Mouse (Mus musculus) kidney, adult 11 months (tissue): ENCODE measurements around the gene Ap3d1.

Source experiments
- DNase-seq: peaks from one replicate; pipeline ENCODE4 v3.0.0; 2022

Ap3d1 gene

DNA sequence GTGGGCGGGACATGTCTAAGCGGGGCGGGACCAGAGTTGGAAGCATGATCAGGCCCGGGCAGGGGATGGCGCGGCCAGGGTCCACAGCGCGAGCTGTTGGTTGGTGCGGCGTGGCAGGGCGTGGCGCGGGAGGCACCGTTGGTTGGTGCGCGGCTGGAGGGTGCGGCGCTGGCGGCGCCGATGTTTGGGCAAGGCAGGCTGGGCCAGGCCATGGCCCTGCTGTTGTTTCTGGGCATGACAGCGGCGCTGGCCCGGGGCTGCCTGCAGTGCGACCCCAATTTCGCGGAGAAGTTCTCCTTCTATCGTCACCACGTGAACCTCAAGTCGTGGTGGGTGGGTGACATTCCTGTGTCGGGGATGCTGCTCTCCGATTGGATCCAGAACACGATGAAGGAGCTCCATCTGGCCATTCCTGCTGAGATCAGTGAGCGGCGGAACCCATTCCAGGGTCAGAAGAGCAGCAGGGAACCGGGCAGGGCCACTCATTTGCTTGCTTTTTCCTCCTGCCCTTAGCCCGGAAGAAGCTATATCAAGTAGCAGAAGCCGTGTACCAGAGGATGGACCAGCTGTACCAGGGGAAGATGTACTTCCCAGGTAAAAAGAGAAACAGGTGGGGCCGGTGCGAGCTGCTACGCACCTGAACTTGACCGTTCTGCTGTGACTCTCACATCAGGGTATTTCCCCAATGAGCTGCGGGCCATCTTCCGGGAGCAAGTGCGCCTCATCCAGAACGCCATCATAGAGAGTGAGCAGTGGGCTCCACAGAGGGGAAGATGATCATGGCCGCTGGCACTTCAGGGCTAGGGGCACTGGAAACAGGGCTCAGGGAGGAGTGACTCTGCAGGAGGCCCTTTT, 39.3 kb downstream of the Ap3d1 start:
- peak; percentile 98 for DNase-seq

DNA sequence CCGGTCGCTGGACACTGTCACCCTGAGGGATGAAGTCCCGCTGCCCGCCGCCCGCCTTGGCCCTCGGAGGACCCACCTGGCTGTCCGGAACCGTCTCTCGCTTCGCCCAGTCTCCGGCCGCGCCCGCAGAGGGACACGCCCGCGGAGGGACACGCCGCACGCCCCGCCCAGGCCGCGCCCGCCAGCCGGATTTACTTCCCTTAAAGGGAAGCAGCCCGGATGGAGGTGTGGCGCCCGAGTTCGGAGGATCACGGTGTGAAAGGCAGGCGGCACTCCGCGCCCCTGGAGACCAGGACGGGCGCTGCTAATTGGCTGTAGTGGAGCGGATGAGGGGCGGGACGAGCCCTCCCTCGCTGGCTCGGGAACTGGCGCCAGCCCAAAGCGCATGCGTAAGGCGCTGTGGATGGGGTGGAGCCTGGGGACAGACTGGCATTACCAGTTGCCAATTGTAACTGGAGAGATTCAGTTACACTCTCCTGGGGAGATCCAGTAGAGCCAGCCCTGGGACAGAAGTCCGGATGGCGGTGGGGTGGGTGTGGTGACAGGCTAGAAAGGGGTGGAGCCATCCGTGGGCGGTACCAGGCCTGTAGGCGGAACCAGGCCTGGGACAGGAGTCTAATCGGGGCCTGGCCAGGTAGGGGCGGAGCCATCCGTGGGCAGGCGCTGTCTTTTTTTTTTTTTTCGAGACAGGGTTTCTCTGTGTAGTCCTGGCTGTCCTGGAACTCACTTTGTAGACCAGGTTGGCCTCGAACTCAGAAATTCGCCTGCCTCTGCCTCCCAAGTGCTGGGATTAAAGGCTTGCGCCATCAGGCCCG, 40.1 kb downstream of the Ap3d1 start, which contains the start of the genes Mob3a and Izumo4:
TSS of gene Mob3a (minus strand) at position 257 of the 815 bp plus-strand sequence.
TSS of gene Izumo4 (plus strand) at position 464 of the 815 bp plus-strand sequence.
- peak; percentile 100 for DNase-seq

DNA sequence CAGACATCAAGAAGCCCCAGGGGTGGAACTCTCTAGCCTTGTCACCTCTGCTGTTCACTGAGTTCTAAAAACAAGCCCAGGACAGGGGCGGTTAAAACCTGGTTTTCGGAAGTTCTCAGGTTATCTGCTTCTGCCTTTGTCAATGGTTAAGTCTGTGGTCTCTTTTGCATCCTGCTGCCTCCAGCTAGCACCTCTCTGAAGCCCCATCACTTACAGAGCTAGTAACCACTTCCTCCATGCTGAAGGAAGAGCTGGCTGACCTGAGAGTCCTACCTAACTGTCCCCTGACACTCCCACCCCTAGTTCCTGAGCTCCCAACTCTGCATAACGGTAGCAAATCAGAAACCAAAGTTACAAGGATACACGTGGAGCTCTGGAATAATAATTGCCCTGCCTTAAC, 41.3 kb downstream of the Ap3d1 start:
- DNase-seq, result no peak

DNA sequence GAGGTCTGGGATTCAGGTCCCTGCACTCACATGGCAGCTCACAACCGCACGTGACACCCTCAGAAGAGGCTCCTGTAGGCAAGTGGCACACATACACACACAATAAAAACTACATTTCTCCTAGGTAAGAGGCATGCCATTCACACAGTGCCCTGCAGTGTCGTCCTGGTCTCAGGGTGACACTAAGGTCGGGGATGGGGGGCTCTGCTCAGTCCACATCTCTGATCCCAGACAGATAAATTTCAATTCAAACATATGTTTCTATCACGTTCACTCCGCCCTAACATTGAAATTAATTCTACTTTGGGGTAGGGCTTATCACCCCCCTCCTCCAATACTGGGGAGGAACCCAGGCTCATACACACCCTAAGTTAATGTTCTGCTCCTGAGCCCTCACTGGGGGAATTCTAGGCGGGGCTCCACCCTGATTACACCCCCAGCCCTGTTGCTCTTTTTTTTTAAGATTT, 42.0 kb downstream of the Ap3d1 start:
- DNase-seq, result no peak

GRCm38 (mm10) chr10:80698605-80699004, 43.5 kb downstream of the Ap3d1 start:
- no peak for DNase-seq

DNA sequence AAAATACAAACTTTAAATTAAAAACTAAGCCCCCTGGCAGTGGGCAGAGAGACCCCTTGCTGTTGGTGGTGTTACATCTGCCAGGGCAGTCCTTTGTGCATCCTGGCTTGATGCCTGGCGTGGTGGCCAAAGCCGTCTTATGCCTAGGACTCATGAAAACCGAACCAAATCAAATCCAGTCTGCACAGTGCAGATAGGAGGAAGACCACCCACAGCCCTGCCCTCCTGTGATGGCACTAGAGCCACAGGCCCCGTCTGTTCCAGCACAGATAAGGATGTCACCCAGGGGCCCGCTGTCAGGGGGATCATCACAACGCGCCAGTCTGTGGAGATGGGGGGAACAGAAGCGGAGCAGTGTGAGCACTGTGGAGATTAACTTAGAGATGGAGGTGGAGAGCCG, 44.3 kb downstream of the Ap3d1 start:
- DNase-seq, result no peak

DNA sequence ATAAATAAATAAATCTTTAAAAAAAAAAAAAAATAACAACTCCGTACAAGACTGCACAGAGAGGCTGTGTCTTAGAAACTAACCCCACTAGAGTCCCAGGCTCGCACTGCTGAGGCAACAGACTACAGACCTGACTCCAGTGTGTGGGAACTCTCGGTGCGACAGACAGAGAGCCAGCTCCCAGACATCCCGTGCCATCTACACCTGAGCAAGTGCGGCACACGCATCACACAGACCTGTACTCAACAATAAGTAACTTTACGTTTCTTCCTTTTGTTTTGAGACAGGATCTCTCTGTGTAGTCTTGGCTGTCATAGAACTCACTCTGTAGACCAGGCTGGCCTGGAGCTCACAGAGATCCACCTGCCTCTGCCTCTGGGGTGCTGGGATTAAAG, 44.7 kb downstream of the Ap3d1 start:
- DNase-seq, result no peak

- no peak for DNase-seq
Measured at GRCm38 (mm10) chr10:80696502-80697392, 45.3 kb downstream of the Ap3d1 start.

- DNase-seq, result no peak
Measured at GRCm38 (mm10) chr10:80695801-80696501, 46.1 kb downstream of the Ap3d1 start.

DNA sequence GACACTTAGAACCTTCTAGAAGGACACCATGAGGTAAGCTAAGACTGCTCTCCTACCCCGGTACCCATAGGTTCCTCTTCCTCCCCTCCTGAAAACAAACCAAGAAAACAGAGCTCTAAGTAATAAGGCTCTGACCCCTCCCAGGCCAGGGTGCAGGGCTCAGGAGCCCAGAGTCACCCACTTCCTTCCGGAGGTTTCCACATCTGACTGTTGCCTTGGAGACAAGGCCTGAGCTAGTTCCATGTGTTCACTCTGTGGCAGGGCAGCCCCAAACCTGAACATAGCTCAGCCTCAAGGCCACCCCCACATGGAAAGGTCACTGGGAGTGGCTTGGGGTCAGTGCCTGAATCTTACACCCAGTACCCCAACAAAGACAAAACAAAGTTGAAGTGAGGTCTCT, 46.9 kb downstream of the Ap3d1 start:
- DNase-seq, result peak; percentile 52

DNA sequence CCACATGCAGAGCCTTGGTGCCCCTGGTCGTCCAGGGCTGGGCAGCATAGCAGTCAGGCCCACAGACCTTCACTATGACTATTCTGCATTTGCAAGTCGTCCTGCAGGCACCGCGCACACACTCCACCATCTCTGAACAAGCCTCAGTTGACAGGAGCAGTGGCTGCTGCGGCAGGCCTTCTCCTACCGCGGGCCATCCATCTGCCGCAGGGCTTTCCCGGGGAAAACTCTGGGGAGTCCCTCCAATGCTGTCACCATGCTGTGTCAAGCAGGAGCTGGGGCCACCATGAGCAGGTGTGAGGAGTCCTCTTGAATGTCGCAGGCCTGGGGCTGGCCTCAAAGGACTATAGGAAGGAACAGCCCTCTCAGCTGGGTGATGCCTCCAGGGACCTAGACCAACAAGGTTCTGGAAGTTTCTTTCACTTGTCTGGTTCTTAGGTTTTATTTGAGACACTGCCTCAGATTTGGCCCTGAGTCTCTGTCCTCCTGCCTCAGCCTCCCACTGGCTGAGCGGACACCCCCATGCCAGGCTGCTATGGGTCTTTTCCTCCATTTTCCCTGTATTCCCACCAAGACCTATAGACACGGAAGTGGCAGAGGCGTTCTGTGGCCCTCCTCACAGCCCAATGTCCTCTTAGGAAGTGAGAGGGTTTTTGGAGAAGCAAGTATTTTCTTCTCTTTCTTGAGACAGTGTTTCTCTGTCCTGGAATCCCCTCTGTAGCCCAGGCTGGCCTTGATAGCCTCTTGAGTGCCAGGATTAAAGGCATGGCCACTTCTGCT, 47.7 kb downstream of the Ap3d1 start:
- DNase-seq, result no peak

DNA sequence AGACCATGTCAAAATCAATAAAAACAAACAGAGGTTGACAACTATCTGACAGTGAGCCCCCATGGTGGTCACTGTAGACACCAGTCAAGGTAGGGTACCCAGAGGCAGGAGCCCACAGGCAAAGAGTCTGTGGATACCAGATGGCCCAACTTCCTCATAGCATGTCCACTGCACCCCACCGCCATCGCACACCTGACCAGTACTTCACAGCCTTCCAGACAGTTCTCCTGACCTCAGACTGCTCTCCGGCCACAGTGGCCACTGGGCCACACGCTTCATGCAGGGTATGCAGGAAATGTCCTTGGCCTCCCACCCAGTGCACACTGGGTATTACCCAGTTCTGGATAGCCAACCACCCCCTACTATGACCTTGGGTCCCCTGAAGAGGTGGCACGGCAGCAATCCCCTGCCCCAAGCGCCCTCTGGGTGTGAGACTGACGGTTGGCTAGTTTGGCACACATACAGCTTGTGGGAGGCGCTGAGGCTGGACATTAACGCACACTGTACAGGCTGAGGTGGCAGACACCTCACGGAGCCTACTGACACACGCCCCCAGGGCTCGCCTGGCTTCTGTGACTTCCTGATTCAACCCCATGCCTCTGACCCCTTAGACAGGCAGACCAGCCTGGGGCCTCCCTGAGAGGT, 48.5 kb downstream of the Ap3d1 start:
- DNase-seq, result peak; percentile 50

DNA sequence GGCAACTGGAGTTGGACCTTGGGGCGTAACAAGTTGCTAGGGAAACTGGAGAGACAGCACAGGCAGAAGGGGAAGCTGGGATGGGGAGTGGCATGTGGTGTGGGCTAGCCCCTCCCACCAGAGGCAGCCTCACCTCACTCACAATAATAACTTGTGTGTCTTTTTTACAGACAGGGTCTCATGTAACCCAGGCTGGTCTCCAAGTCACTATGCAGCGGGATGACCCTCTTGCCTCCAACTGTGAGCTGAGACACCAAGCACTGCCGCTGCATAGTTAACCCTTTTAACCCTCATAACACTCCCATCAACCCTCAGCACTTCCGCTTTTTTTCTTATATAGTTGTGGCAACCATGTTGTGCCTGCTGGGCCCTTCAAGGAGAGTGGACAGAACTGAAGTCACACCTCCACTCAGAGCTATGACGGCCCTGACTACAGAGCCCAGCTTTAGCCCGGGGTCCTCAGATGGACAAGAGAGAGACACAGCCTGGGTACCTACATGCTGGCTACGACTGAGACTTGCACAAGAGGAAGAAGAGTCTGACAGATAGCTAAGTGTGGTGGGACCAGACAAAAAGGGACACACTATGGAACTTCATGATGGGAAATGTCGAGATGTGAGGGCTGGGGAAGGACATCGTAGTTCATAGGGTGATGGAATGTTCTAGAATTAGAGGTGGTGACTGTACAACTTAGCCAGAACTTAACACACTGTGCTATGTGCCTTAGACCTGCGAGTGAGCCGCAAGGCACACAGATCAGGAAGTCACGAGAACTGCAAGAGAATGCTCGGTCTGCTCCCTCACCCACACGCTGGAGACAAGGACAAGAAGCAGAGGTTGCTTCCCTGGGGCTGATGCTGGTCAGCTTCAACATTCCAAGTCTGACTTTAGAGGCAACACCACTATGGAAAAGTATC, 49.6 kb downstream of the Ap3d1 start:
- DNase-seq, result peak; percentile 30

DNA sequence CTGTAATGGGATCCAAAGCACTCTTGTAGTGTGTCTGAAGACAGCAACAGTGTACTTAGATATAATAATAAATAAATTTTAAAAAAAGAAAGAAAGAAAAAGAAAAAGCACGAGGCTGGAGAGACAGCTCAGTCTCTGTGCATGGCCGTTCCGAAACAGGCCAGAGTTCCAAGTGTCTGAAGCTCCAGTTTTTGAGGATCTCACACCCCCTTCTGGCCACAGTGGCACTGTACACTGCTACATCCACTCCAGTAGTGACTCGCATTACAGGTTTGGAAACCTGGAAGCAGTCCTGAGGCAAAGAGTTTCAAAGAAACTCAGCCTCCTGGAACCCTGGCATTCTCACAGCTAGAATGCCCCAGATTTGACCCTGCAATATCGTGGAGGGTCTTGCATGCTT, 54.2 kb downstream of the Ap3d1 start:
- peak; percentile 75 for DNase-seq

- no peak for DNase-seq
Measured at GRCm38 (mm10) chr10:80686617-80687016, 55.4 kb downstream of the Ap3d1 start.

- DNase-seq, result no peak
Measured at GRCm38 (mm10) chr10:80684984-80685383, 57.1 kb downstream of the Ap3d1 start.

DNA sequence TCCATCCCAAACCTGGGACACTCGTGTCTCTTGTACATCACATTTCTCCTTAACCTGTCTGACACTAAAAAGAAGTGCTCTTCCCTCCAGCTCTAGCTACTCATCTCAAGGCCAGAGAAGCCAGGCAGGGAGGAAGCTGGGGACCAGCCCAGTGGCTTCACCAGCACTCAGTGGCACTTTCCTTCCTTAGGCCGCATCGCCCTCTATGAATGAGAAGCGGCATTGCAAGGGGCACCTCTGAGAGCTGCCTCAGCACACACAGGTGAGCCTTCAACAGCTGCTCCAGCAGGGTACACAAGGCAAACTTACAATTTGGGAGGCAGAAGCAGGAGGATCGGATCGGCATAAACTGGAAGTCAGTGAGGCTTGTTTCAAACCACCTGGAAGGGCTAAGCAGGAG, 57.9 kb downstream of the Ap3d1 start:
- DNase-seq, result peak; percentile 78

- no peak for DNase-seq
Measured at GRCm38 (mm10) chr10:80683647-80684046, 58.4 kb downstream of the Ap3d1 start.

DNA sequence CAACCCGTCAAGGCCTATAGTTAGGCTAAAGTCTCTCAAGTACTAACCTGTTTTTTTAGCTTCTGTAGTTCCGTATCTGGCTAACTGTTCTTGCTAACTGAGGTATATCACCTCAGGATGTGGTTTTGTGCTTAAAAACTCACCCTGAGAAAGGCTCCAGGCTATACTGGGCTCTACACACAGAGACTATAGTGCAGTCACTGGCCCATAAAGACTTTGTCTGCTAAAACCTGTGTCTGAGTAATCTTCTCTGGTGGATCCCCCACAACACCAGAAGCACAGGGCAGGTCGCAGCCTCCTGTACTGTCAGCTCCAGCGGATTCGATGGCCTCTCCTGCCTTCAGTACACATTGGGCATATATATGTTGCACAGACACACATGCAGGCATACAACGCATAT, 60.1 kb downstream of the Ap3d1 start:
- no peak for DNase-seq
